Mouse (Mus musculus): ENCODE data around the gene Ppp1r1b. TPM values are rescaled to one million over a fixed set of nuclear protein-coding genes. Genes with fewer than 3 reads are reported as not detected.

Ppp1r1b gene
- total and polyA plus RNA-seq, 3 experiments, result 2.6 to 16.2 (median 5.3) TPM

DNA sequence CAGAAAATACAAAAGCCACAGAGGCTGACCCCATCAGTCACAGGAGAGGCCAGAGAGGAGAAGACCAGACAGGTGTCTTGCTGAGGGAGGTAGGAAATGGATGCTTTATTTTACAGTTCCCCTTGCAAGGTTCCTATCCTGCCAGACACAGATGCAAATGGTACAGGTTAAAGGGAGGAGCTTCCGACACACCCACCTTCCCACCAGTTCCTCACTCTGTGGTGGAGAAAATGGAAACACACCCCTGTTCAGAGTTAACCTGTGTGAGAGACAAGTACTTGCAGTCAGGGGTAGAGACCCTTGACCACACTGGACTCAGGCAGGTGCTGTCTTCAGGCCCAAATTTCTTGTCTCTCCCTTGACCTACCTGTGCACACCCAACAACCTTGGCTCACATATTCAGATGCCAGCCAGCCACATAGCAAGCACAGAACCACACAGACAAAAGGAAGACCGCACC is 17.4 kb upstream of the Ppp1r1b start:
- no peak overlapping the region for H3K27ac ChIP-seq
- intact Hi-C loops (cut with DNase I), result no loop called here
- TF ChIP-seq CTCF (IDR thresholded peaks at IDR 0.05) (no peak), POLR2A (IDR thresholded peaks at IDR 0.05; ENCODE audit: insufficient read depth, low read depth, low read length) (no peak), EP300 (IDR thresholded peaks at IDR 0.05; ENCODE audit: insufficient read depth, low read depth, low read length) (no peak)
- no peaks in the 10 kb centered on the region for H3K36me3 ChIP-seq (ENCODE audit: control insufficient read depth, insufficient read depth, low read length)
- H3K9ac ChIP-seq (ENCODE audit: low read depth, low read length), result no peak overlapping the region
- H3K4me3 ChIP-seq, result no peak overlapping the region
- DNase-seq, result no peak
- H3K79me2 ChIP-seq (replicated peaks; ENCODE audit: control insufficient read depth, insufficient read depth, low read length), result no peaks in the 10 kb centered on the region
- H3K4me1 ChIP-seq (ENCODE audit: control insufficient read depth, insufficient read depth, low read length), result no peaks in the 10 kb centered on the region
- 64% methylated on average over 2 of the region's 2 CpGs for WGBS
- H3K27me3 ChIP-seq (ENCODE audit: control insufficient read depth, insufficient read depth, low read length), result peaks cover 38% of the 10 kb centered on the region

DNA sequence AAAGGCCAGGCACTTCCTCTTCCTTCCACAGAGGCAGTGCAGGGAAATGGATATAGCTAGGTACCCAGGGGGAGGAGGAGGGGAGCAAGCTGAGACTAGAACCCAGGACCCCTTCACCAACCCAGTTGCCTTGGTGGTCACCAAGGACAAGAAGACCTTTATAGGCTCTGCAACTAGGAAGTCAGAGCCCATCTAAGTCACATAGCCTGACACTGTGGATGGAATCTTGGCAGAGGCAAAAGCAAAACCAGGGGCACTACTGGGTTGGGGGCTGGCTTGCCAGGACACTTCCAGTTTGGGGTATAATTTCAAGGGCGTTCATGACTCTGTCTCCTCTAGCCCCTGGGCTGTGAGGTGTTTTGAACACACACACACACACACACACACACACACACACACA is 16.8 kb upstream of the Ppp1r1b start:
- H3K4me3 ChIP-seq, result no peak overlapping the region
- intact Hi-C loops (cut with DNase I), result no loop called here

DNA sequence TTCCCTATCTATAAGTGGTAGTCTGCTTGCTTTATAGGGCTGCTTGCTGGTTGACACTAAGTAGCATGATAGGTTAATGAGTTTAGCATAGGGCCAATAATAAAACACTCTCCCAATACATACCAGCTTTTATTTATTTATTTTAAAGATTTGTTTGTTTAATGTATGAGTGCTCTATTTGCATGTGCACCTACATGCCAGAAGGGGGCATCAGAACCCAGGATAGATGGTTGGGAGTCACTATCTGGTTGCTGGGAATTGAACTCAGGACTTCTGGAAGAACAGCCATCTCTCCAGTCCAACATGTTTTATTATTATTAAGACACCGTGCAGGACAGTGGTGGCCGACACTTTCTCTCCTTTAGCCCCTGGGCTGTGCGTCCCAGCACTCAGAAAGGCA is 16.0 kb upstream of the Ppp1r1b start:
- intact Hi-C loops (cut with DNase I), result no loop called here
- peaks cover 33% of the 10 kb centered on the region for H3K27me3 ChIP-seq (ENCODE audit: control insufficient read depth, insufficient read depth, low read length)
- 82% methylated on average over 3 of the region's 3 CpGs for WGBS

More for the DNA sequence above, 16.8 kb upstream of the Ppp1r1b start:
- no peak overlapping the region for H3K27ac ChIP-seq
- WGBS, result 64% methylated on average over 1 of the region's 1 CpGs
- no peak overlapping the region for H3K9ac ChIP-seq (ENCODE audit: low read depth, low read length)
- no peaks in the 10 kb centered on the region for H3K36me3 ChIP-seq (ENCODE audit: control insufficient read depth, insufficient read depth, low read length)
- H3K4me1 ChIP-seq (ENCODE audit: control insufficient read depth, insufficient read depth, low read length), result no peaks in the 10 kb centered on the region
- no peaks in the 10 kb centered on the region for H3K79me2 ChIP-seq (replicated peaks; ENCODE audit: control insufficient read depth, insufficient read depth, low read length)
- no peak for DNase-seq
- TF ChIP-seq CTCF (IDR thresholded peaks at IDR 0.05), result no peak
- peaks cover 38% of the 10 kb centered on the region for H3K27me3 ChIP-seq (ENCODE audit: control insufficient read depth, insufficient read depth, low read length)

DNA sequence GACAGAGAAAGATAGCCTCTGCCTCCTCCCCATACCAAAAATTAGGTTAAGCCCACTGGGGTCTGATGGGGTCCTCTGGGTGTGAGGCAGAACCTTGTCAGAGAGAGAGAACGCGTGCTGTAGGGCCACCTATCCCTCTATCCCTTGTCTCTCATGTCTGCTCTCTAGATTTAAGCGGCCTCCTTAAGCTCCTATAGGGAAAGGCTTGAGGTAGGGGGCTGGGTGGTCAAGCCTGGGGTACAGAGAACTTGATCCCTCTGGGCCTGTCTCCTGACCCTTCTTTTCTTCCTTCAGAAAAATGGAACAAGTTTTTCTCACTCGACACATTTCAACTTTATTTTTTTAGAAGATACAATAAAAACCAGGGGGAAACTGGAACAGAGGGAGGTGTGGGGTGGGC is 15.4 kb upstream of the Ppp1r1b start:
- Histone ChIP-seq H3K79me2 (replicated peaks; ENCODE audit: control insufficient read depth, insufficient read depth, low read length) (no peaks in the 10 kb centered on the region), H3K9ac (ENCODE audit: low read depth, low read length) (no peak overlapping the region), H3K36me3 (ENCODE audit: control insufficient read depth, insufficient read depth, low read length) (no peaks in the 10 kb centered on the region), H3K27ac (no peak overlapping the region), H3K27me3 (ENCODE audit: control insufficient read depth, insufficient read depth, low read length) (peaks cover 27% of the 10 kb centered on the region), H3K4me1 (ENCODE audit: control insufficient read depth, insufficient read depth, low read length) (no peaks in the 10 kb centered on the region), H3K4me3 (no peak overlapping the region)
- WGBS, result 77% methylated on average over 4 of the region's 4 CpGs
- TF ChIP-seq POLR2A (IDR thresholded peaks at IDR 0.05; ENCODE audit: insufficient read depth, low read depth, low read length) (no peak), EP300 (IDR thresholded peaks at IDR 0.05; ENCODE audit: insufficient read depth, low read depth, low read length) (no peak), CTCF (IDR thresholded peaks at IDR 0.05) (no peak)
- no peak for DNase-seq
- intact Hi-C loops (cut with DNase I), result no loop called here

More for the DNA sequence above, 16.0 kb upstream of the Ppp1r1b start:
- Histone ChIP-seq H3K27ac (no peak overlapping the region), H3K4me1 (ENCODE audit: control insufficient read depth, insufficient read depth, low read length) (no peaks in the 10 kb centered on the region), H3K9ac (ENCODE audit: low read depth, low read length) (no peak overlapping the region), H3K79me2 (replicated peaks; ENCODE audit: control insufficient read depth, insufficient read depth, low read length) (no peaks in the 10 kb centered on the region), H3K36me3 (ENCODE audit: control insufficient read depth, insufficient read depth, low read length) (no peaks in the 10 kb centered on the region), H3K4me3 (no peak overlapping the region)
- DNase-seq, result no peak
- TF ChIP-seq EP300 (IDR thresholded peaks at IDR 0.05; ENCODE audit: insufficient read depth, low read depth, low read length) (no peak), CTCF (IDR thresholded peaks at IDR 0.05) (no peak), POLR2A (IDR thresholded peaks at IDR 0.05; ENCODE audit: insufficient read depth, low read depth, low read length) (no peak)

DNA sequence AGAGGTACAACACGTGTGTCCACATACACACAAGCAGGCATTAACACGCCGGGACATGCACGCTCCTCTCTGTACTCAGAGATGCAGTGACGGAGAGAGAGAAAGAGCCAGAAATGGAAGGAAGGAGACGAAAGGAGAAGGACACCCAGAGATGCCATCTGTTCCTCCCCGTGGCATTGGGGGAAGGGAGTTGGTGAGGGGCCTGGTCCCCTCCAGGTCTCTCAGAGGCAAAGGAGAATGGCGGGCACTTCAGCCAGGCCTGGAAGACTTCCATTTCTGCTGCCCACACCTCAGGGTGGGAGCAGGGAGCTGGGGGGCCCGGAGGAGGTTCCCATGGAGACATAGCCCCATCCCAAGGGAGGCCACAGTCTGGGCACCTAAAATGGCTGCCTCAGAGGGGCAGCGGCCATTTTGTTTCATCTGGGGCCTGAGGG is 14.9 kb upstream of the Ppp1r1b start:
- Histone ChIP-seq H3K4me1 (ENCODE audit: control insufficient read depth, insufficient read depth, low read length) (no peaks in the 10 kb centered on the region), H3K27ac (no peak overlapping the region), H3K79me2 (replicated peaks; ENCODE audit: control insufficient read depth, insufficient read depth, low read length) (no peaks in the 10 kb centered on the region), H3K27me3 (ENCODE audit: control insufficient read depth, insufficient read depth, low read length) (peaks cover 22% of the 10 kb centered on the region), H3K36me3 (ENCODE audit: control insufficient read depth, insufficient read depth, low read length) (no peaks in the 10 kb centered on the region), H3K4me3 (no peak overlapping the region), H3K9ac (ENCODE audit: low read depth, low read length) (no peak overlapping the region)
- intact Hi-C loops (cut with DNase I), result no loop called here
- WGBS, result 73% methylated on average over 10 of the region's 10 CpGs
- DNase-seq, result no peak
- TF ChIP-seq POLR2A (IDR thresholded peaks at IDR 0.05; ENCODE audit: insufficient read depth, low read depth, low read length), result no peak
- TF ChIP-seq CTCF (IDR thresholded peaks at IDR 0.05), result no peak
- TF ChIP-seq EP300 (IDR thresholded peaks at IDR 0.05; ENCODE audit: insufficient read depth, low read depth, low read length), result no peak

DNA sequence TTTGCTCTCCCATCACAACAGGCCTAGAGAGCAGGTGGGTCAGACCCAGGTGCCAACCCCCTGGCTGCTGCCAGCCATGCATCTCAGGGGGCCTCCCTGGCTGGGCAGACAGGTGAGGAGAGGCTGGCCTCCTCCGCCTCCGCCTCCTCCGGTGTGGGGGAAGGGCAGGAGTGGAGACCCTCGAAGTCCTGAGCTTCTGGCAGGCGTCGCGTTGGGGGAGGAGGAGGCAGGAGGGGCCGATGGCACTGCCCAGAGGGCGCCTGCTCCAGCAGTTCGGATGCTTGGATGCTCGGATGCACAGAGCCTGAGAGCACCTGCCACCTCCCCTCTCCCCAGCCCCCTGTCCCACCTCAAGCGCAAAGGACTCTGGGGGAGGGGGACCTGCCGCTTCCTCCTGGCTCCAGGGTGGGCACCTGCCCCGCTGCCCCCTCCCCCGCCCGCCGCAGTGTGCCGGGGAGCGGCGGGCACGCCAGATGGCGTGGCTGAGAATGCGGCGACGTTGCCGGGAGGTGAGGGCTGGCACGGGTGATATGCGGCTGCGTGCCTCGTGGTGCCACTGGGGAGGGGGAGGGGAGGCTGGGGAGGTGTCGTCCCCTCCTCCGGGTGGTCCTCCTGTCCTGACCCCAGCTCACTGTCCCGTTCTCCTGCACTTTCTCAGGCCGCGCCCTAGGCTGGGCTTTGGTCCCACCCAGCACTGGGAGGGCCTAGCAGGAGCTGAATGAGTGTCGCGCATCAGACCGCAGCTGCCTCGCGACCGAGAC is 14.0 kb upstream of the Ppp1r1b start:
- Histone ChIP-seq H3K27ac (no peak overlapping the region), H3K36me3 (ENCODE audit: control insufficient read depth, insufficient read depth, low read length) (no peaks in the 10 kb centered on the region), H3K4me1 (ENCODE audit: control insufficient read depth, insufficient read depth, low read length) (no peaks in the 10 kb centered on the region), H3K79me2 (replicated peaks; ENCODE audit: control insufficient read depth, insufficient read depth, low read length) (no peaks in the 10 kb centered on the region), H3K9ac (ENCODE audit: low read depth, low read length) (no peak overlapping the region), H3K4me3 (no peak overlapping the region), H3K27me3 (ENCODE audit: control insufficient read depth, insufficient read depth, low read length) (peaks cover 15% of the 10 kb centered on the region)
- no peak for DNase-seq
- no peak for TF ChIP-seq POLR2A (IDR thresholded peaks at IDR 0.05; ENCODE audit: insufficient read depth, low read depth, low read length)
- no peak for TF ChIP-seq CTCF (IDR thresholded peaks at IDR 0.05)
- no peak for TF ChIP-seq EP300 (IDR thresholded peaks at IDR 0.05; ENCODE audit: insufficient read depth, low read depth, low read length)
- WGBS, result 5% methylated on average over 33 of the region's 41 CpGs
- intact Hi-C loops (cut with DNase I), result no loop called here

Measured in heart, adult 2 months (tissue).